Mouse (Mus musculus) stomach, postnatal 0 days (tissue): Measurements from ENCODE around the gene Pjvk.

Source experiments
- CTCF ChIP-seq: IDR thresholded peaks from 2 replicates; pipeline ENCODE4 v1.5.1; 2016; ENCODE audit warnings: antibody characterized with exemption, low read depth, mild to moderate bottlenecking, moderate library complexity
- EP300 ChIP-seq: optimal IDR thresholded peaks from 2 replicates; pipeline ENCODE3; 2016; ENCODE audit warnings: antibody characterized with exemption

DNA sequence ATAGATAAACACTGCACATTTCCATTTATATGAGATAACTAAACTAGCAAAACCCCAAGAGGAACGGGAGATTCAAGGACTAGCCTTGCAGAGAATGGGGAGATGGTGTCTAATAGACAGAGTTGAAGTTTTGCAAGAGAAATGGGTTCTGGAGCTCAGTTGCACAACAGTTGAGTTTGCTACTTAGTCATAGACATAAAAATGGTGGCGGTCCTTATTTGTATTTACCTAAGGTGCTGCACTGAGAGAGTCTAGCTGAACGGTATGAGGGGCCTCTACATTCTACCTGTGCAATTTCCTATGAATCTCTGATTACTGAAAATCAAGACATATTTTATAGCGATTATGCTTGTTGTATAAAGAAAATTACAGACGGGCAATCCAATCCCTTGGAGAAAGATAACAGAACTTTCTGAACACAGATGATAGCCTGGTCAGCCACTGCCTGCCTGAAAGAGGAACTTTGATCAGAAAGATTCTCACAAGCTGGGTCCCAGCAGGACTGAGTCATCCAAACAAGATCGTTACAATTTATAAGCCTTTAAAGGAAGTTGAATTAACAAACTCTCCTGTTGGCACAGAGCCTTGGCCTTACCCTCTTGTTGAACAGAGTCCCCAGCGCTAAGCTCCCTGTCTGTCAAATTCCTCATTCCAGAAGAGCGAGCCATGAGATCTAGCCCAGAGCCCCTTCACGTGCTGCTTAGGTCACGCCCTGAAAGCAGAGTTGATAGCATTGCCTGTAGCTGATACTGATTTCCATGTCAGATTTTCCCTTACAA, 37.8 kb upstream of the Pjvk start:
- no peak for TF ChIP-seq CTCF
- TF ChIP-seq EP300: no peak
